Mouse (Mus musculus): Measurements from ENCODE around the gene Thsd7b. TPM values are rescaled to one million over a fixed set of nuclear protein-coding genes. Genes with fewer than 3 reads are reported as not detected.

Thsd7b gene
- polyA plus RNA-seq, 2 experiments: 1.1 to 1.8 TPM

DNA sequence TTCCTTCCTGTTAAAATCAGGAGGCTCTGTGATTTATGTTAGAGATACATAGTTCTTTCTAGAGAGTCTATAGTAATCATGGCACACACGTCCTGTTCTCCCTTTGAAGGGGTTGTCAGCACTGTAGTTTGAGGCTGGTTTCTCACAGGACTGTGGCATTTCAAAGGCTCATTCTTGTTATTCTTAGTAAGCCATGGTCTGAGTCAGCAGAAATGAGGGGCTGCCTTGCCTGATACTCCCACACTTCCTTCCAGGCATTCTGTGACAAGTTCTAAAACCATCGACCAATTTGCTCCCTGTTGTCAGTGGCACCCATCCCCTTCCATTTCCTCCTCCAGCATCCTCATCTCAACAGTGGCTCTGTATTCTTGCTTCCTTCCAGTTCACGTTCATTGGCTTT lies 384.9 kb downstream of the Thsd7b start:
- 52% methylated on average over 3 of the region's 3 CpGs for WGBS
- Histone ChIP-seq H3K4me3 (replicated peaks; ENCODE audit: low read length) (no peak overlapping the region), H3K4me2 (replicated peaks; ENCODE audit: low read depth, low read length, severe bottlenecking) (no peak overlapping the region), H3K4me1 (ENCODE audit: control insufficient read depth, insufficient read depth, low read length) (no peaks in the 10 kb centered on the region), H3K27ac (replicated peaks; ENCODE audit: low read depth, low read length) (no peak overlapping the region), H3K27me3 (ENCODE audit: control insufficient read depth, insufficient read depth, low read length) (no peaks in the 10 kb centered on the region), H3K9me3 (ENCODE audit: control insufficient read depth, low read length) (no peaks in the 10 kb centered on the region), H3K36me3 (ENCODE audit: control insufficient read depth, insufficient read depth, low read length) (no peaks in the 10 kb centered on the region), H3K9ac (ENCODE audit: low read depth, low read length, severe bottlenecking) (no peak overlapping the region)
- DNase-seq (ENCODE audit: low spot score) (no peak), ATAC-seq (ENCODE audit: low FRiP score, low read depth) (no peak)
- no peak for TF ChIP-seq POLR2A (IDR thresholded peaks at IDR 0.05; ENCODE audit: borderline replicate concordance, extremely low read depth, insufficient read depth, insufficient read length)

DNA sequence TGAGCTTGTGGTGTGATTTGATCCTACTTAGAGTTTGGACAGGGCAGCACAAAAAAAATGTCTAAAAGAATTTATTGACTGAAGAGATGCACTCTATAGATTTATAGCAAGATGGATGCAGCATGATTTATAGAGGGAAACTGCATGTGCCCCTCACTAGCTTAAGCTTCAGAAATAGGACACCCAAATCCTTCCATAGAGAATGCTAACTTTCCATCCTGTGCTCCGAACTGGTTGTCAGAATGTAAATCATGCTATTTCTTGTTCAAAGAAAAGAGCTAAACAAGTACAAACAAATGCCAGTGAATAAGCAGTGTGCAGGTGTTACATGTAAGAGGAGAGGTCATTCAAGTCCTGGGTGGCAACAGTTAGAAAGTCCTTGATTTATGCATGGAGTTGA lies 402.8 kb downstream of the Thsd7b start:
- DNase-seq (ENCODE audit: low spot score): no peak
- H3K27ac ChIP-seq (replicated peaks; ENCODE audit: low read depth, low read length): no peak overlapping the region
- WGBS: 40% methylated on average over 1 of the region's 1 CpGs
- no peaks in the 10 kb centered on the region for H3K36me3 ChIP-seq (ENCODE audit: control insufficient read depth, insufficient read depth, low read length)
- H3K9me3 ChIP-seq (ENCODE audit: control insufficient read depth, low read length): no peaks in the 10 kb centered on the region
- no peaks in the 10 kb centered on the region for H3K4me1 ChIP-seq (ENCODE audit: control insufficient read depth, insufficient read depth, low read length)
- H3K4me3 ChIP-seq (replicated peaks; ENCODE audit: low read length): no peak overlapping the region
- H3K27me3 ChIP-seq (ENCODE audit: control insufficient read depth, insufficient read depth, low read length): no peaks in the 10 kb centered on the region
- no peak for TF ChIP-seq POLR2A (IDR thresholded peaks at IDR 0.05; ENCODE audit: borderline replicate concordance, extremely low read depth, insufficient read depth, insufficient read length)
- no peak overlapping the region for H3K4me2 ChIP-seq (replicated peaks; ENCODE audit: low read depth, low read length, severe bottlenecking)
- H3K9ac ChIP-seq (ENCODE audit: low read depth, low read length, severe bottlenecking): no peak overlapping the region
- no peak for ATAC-seq (ENCODE audit: low FRiP score, low read depth)

DNA sequence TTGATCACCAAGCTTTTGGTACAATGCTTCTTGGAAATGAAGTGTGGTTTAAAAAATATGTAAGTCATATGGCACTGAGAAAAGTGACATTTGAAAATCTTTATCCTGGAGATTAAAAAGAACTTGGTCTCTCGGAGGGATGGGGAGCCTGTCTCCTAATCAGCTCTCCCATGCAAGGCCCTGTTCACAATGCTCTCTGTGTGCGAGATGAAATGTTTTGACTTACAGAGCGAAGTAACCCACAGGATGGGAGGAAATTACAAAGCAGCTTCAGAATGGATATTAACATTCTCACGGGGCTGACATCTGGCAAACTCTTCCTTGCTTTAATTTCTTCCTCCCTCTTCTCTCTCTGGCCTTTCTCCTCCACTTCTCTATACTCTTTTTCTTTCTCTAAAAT lies 405.7 kb downstream of the Thsd7b start:
- DNase-seq (ENCODE audit: low spot score): no peak
- no peak for ATAC-seq (ENCODE audit: low FRiP score, low read depth)
- Histone ChIP-seq H3K36me3 (ENCODE audit: control insufficient read depth, insufficient read depth, low read length) (no peaks in the 10 kb centered on the region), H3K4me3 (replicated peaks; ENCODE audit: low read length) (no peak overlapping the region), H3K4me2 (replicated peaks; ENCODE audit: low read depth, low read length, severe bottlenecking) (no peak overlapping the region), H3K27ac (replicated peaks; ENCODE audit: low read depth, low read length) (no peak overlapping the region), H3K9ac (ENCODE audit: low read depth, low read length, severe bottlenecking) (no peak overlapping the region), H3K27me3 (ENCODE audit: control insufficient read depth, insufficient read depth, low read length) (no peaks in the 10 kb centered on the region), H3K9me3 (ENCODE audit: control insufficient read depth, low read length) (no peaks in the 10 kb centered on the region), H3K4me1 (ENCODE audit: control insufficient read depth, insufficient read depth, low read length) (no peaks in the 10 kb centered on the region)
- no peak for TF ChIP-seq POLR2A (IDR thresholded peaks at IDR 0.05; ENCODE audit: borderline replicate concordance, extremely low read depth, insufficient read depth, insufficient read length)
- 47% methylated on average over 4 of the region's 4 CpGs for WGBS

DNA sequence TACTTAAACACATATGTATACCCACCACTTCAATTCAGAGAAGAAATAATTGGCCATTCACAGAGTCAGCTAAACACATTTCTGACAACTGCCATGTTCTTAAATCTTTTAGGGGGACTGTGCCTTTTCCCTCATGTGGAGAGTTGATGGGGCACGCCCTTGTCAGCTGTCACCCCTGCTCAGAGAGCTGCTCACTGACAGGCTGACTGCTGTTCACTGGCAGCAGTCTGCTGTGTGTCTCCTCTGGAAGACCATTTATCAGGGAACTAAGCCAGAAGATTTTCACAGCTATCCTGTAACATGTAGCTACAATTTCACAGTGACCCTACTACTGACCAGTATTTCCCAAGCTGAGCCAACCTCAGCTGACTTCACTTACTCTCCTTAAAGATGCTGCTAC lies 432.6 kb downstream of the Thsd7b start:
- Histone ChIP-seq H3K27ac (replicated peaks; ENCODE audit: low read depth, low read length) (no peak overlapping the region), H3K27me3 (ENCODE audit: control insufficient read depth, insufficient read depth, low read length) (no peaks in the 10 kb centered on the region), H3K4me3 (replicated peaks; ENCODE audit: low read length) (no peak overlapping the region), H3K4me1 (ENCODE audit: control insufficient read depth, insufficient read depth, low read length) (no peaks in the 10 kb centered on the region), H3K36me3 (ENCODE audit: control insufficient read depth, insufficient read depth, low read length) (no peaks in the 10 kb centered on the region), H3K4me2 (replicated peaks; ENCODE audit: low read depth, low read length, severe bottlenecking) (no peak overlapping the region), H3K9me3 (ENCODE audit: control insufficient read depth, low read length) (no peaks in the 10 kb centered on the region), H3K9ac (ENCODE audit: low read depth, low read length, severe bottlenecking) (no peak overlapping the region)
- ATAC-seq (ENCODE audit: low FRiP score, low read depth): no peak
- no peak for TF ChIP-seq POLR2A (IDR thresholded peaks at IDR 0.05; ENCODE audit: borderline replicate concordance, extremely low read depth, insufficient read depth, insufficient read length)
- WGBS: 76% methylated on average over 1 of the region's 1 CpGs
- DNase-seq (ENCODE audit: low spot score): no peak

DNA sequence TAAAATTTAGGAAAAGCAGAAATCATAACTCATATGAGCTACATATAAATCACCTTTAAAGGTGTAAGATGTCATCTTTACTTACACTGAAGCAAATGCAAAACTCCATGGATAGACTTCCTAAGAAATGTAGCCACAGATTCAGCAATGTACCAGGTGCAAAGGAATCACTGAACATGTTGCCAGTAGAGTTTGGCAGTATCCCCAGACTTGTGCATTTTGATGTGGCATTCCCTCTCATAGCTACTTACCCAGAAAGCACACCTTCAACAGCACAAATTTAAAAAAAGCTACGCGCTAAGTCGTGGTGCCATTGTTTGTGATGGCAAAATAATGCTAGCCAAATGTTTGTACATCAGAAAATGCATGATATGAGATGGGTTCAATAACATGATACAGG lies 439.6 kb downstream of the Thsd7b start:
- Histone ChIP-seq H3K4me1 (ENCODE audit: control insufficient read depth, insufficient read depth, low read length) (no peaks in the 10 kb centered on the region), H3K9me3 (ENCODE audit: control insufficient read depth, low read length) (no peaks in the 10 kb centered on the region), H3K4me3 (replicated peaks; ENCODE audit: low read length) (no peak overlapping the region), H3K4me2 (replicated peaks; ENCODE audit: low read depth, low read length, severe bottlenecking) (no peak overlapping the region), H3K36me3 (ENCODE audit: control insufficient read depth, insufficient read depth, low read length) (no peaks in the 10 kb centered on the region), H3K27ac (replicated peaks; ENCODE audit: low read depth, low read length) (no peak overlapping the region), H3K27me3 (ENCODE audit: control insufficient read depth, insufficient read depth, low read length) (no peaks in the 10 kb centered on the region), H3K9ac (ENCODE audit: low read depth, low read length, severe bottlenecking) (no peak overlapping the region)
- DNase-seq (ENCODE audit: low spot score): no peak
- TF ChIP-seq POLR2A (IDR thresholded peaks at IDR 0.05; ENCODE audit: borderline replicate concordance, extremely low read depth, insufficient read depth, insufficient read length): no peak
- WGBS: 90% methylated on average over 3 of the region's 3 CpGs
- no peak for ATAC-seq (ENCODE audit: low FRiP score, low read depth)

DNA sequence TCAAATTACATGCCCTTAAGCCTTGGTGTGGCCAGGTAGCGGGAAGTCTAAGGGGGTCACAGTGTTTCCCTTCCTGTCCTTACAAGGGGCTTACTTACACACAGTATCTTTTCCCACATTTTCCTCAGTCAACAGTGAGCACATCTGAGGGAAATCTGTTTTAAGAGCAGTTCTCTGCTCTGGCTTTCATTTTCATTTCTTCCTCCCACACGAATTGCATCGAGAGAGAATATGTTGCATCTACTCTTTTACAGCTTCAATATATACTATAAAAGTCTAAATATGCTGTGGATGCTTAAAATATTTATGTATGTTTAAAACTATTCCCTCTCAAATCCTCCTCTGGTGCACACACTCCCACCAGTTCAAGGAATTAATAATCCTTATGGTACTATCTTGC lies 440.5 kb downstream of the Thsd7b start:
- DNase-seq (ENCODE audit: low spot score): no peak
- no peak overlapping the region for H3K27ac ChIP-seq (replicated peaks; ENCODE audit: low read depth, low read length)
- no peaks in the 10 kb centered on the region for H3K36me3 ChIP-seq (ENCODE audit: control insufficient read depth, insufficient read depth, low read length)
- no peaks in the 10 kb centered on the region for H3K9me3 ChIP-seq (ENCODE audit: control insufficient read depth, low read length)
- no peak for TF ChIP-seq POLR2A (IDR thresholded peaks at IDR 0.05; ENCODE audit: borderline replicate concordance, extremely low read depth, insufficient read depth, insufficient read length)
- H3K27me3 ChIP-seq (ENCODE audit: control insufficient read depth, insufficient read depth, low read length): no peaks in the 10 kb centered on the region
- no peak overlapping the region for H3K4me3 ChIP-seq (replicated peaks; ENCODE audit: low read length)
- no peak for ATAC-seq (ENCODE audit: low FRiP score, low read depth)
- H3K4me1 ChIP-seq (ENCODE audit: control insufficient read depth, insufficient read depth, low read length): no peaks in the 10 kb centered on the region
- H3K4me2 ChIP-seq (replicated peaks; ENCODE audit: low read depth, low read length, severe bottlenecking): no peak overlapping the region
- 37% methylated on average over 3 of the region's 3 CpGs for WGBS
- H3K9ac ChIP-seq (ENCODE audit: low read depth, low read length, severe bottlenecking): no peak overlapping the region
